Mouse (Mus musculus) heart, postnatal 4 days (tissue): Measurements from ENCODE around the gene Ptp4a2. TPM values are rescaled to one million over a fixed set of nuclear protein-coding genes. Genes with fewer than 3 reads are reported as not detected.
"Not testable (repeated sequence)": the region's sequence is repeated elsewhere in the genome, so short reads cannot be mapped to it uniquely, and the experiment has no call there.

Experiments used
- DNase-seq: peaks from one replicate; pipeline ENCODE4 v3.0.0; 2021
- total RNA-seq, 2 experiments: library from RNA; stranded (reverse); gene quantifications; 2 replicates each; pipeline ENCODE4 v1.2.3; 2021

Gene Ptp4a2
- total RNA-seq, 2 experiments from 2014 or later: 293 to 301 TPM

- DNase-seq: no peak
Measured at GRCm38 (mm10) chr4:129853053-129853452, 42.0 kb downstream of the Ptp4a2 start.

GRCm38 (mm10) chr4:129853996-129854395, 43.0 kb downstream of the Ptp4a2 start:
- DNase-seq: no peak

DNA sequence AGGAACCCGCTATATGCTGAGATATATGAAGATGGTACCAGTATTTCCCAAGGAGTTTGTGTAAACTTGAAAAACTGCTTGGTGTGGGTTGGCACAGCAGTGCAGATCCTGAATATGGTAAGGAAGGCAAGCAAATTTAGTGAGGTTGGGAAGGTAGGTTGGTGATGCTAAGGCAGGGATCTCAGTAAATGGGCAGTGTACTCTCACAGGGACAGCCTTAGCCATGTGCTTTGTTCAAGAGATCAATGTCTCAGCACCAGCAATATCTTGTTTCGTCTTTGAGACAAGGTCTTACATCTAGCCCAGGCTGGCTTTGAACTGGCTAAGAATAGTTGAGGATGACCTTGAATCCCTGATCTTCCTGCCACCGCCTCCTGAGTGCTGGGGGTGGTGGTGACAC, 43.6 kb downstream of the Ptp4a2 start:
- DNase-seq: no peak

DNA sequence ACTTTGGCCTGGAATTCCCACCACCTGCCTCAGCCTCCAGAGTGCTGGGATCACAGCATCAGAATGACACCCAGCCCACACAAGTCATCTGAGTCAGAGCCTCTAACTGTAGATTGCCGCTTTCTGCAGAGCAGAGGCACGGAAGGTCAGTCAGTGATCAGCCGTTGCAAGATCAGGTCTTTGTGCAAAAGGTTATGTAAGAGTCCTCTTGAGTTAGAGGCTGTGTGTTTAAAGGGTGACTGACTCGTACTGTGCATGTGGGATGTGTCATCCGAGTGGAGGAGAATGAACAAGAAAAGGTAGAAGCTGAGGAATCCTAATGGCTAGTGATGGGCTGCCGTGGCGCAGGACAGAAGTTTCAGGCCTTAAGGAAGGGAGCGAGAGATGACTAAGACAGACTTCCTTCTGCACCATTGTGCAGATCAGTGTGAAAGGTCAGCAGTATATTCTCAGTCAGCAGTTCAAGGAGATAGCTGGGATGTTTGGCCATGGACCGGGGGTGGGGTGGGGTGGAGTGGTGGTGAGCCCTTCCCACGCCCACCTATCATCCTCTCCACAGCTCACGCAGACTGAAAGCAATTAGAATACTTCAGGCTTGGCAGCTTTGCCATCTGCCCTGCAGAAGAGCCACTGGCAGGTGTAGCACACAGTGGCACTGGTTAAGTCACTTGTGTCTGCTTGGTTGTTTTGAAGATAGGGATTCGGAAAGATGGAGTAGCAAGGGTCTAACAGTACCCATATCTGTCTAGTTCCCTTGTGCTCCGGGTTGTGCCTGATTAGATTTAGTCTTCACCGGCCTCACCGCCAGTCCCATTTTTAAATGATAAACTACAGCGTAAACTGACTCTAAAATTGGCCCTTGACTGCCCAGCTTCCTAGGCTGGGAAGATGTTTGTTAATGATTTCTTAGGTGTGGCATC, 44.3 kb downstream of the Ptp4a2 start:
- no peak for DNase-seq

- DNase-seq: no peak
Measured at GRCm38 (mm10) chr4:129860456-129860855, 49.4 kb downstream of the Ptp4a2 start.

GRCm38 (mm10) chr4:129861400-129861799, 50.4 kb downstream of the Ptp4a2 start:
- DNase-seq: no peak

GRCm38 (mm10) chr4:129862357-129862756, 51.3 kb downstream of the Ptp4a2 start:
- DNase-seq: no peak

DNA sequence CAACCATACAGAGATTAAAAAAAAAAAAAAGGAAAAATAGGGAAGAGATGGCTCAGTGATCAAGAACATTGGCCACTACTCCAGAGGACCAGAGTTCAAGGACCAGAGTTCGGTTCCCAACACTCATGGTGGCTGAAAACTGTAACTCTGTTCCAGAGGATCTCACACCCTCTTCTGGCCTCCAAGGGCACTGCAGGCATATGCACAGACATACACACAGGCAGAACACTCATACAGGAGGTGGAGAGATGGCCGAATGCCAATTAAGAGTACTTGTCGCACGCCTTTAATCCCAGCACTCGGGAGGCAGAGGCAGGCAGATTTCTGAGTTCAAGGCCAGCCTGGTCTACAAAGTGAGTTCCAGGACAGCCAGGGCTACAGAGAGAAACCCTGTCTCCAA, 55.2 kb downstream of the Ptp4a2 start:
- not testable (repeated sequence) for DNase-seq

- no peak for DNase-seq
Measured at GRCm38 (mm10) chr4:129868211-129868610, 57.2 kb downstream of the Ptp4a2 start.

GRCm38 (mm10) chr4:129870483-129870882, 59.5 kb downstream of the Ptp4a2 start:
- DNase-seq: no peak

DNA sequence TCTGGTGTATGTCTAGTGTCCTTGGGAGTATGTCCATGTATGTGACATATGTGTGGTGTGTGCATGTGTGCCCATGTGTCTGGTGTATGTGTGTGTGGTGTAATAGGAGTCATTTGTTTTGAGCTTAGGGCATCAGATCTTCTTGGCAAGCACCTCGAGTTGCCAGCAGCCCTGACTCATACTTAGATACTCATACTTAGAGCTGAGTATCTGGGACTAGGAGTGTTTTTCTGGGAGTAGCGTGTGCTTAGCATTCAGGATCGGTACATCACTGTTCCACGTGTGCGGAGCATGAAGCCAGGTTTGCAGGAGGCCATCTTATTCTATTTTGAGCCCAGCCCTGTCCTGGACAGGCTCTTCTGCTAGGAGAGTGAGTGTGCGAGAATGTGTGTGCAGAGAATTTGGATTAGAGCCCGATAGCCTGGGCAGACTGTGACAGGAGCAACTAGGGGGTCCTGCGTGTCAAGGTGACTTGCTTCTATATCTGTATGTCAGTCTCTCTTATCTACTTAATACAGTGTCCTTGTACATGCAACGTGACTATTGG, 61.4 kb downstream of the Ptp4a2 start:
- DNase-seq: peak; percentile 39

GRCm38 (mm10) chr4:129874805-129875204, 63.8 kb downstream of the Ptp4a2 start:
- no peak for DNase-seq

- no peak for DNase-seq
Measured at GRCm38 (mm10) chr4:129875406-129875805, 64.4 kb downstream of the Ptp4a2 start.

GRCm38 (mm10) chr4:129876831-129877764, 66.1 kb downstream of the Ptp4a2 start:
- peak; percentile 75 for DNase-seq

GRCm38 (mm10) chr4:129877967-129878655, 67.1 kb downstream of the Ptp4a2 start:
- no peak for DNase-seq

- DNase-seq: no peak
Measured at GRCm38 (mm10) chr4:129878656-129879145, 67.7 kb downstream of the Ptp4a2 start.

DNA sequence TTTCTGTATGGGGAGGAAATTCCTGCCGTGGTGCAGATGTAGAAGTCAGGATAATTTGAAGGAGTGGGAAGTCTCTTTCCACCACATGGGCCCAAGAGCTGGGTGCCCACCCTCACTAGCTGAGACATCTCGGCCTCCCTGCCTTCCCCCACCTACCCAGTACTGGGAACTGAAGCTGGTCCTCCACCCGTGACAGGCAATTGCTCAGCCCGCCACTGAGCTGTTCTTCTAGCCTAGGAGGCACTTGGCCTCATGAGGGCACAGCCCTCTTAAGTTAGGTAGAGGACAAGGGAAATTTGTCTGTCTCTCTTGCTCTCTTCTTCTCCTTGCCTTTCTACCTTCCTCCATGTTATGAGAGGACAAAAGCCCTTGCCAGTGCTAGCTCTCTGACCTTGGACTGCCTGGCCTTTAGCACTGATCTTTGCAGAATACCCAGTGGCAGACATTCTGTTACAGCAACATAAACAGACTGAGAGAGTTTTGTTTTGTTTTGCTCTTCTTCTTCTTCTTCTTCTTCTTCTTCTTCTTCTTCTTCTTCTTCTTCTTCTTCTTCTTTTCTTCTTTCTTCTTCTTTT, 68.3 kb downstream of the Ptp4a2 start:
- no peak for DNase-seq

DNA sequence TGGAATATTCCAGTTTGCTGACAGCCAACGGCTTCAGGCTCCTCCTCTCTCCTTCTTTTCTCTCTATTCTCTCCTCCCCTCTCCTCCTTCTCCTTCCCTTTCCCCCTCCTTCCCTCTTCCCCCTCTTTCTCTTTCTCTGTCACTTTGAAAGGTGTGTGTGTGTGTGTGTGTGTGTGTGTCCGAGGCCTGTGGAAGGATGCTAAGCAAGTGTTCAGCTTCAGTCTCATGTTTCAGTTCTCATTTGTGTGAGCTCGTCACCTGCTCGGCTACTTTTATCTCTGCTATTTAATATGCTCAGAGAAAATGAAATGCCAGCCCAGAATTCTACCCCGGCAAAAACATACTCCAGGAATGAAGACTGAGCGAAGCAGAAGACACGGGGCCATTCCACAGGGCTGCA, 69.6 kb downstream of the Ptp4a2 start:
- DNase-seq: no peak

- no peak for DNase-seq
Measured at GRCm38 (mm10) chr4:129881661-129882060, 70.6 kb downstream of the Ptp4a2 start.

DNA sequence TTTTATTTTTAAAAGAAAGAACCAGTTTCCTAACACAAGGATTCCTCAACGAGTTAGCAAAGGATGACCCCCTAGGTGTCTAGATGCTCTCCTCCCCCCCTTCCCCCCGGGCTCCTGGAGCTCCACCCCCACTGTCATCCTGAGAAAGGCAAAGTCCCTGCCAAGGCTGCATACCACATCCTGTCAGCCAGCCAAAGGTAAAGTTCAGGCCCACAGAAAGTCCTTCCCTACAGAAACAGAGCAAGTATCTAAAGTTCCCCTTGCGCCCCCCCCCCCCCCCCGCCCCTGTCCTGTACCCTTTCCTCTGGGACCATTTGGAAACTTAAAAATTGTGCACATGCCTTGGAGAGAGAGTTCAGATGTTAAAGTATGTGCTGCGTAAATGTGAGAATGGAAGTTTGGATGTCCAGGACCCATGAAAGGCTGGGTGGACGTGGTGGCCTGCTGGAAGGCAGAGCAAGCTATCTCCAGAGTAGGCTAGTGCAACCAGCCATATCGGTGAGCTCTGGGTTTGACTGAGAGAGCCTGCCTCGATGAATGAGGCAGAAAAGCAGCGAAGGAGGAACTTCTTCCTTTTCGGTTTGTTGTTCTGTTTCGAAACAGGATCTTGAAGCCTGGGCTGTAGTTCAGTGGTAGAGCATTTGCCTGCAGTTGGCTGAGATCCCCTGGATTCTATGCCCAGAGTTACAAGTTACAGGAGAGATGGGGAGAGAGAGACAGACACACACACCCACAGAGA, 71.7 kb downstream of the Ptp4a2 start:
- DNase-seq: peak; percentile 70
